Mouse (Mus musculus) heart, postnatal 10 days (tissue): ENCODE measurements around the gene Zfp444. TPM values are rescaled to one million over a fixed set of nuclear protein-coding genes. Genes with fewer than 3 reads are reported as not detected.
A peak's percentile ranks its signal among the peaks of the same experiment; 100 is the strongest.

Experiments
- DNase-seq, 2 experiments: peaks; one replicate each; pipeline ENCODE4 v3.0.0; 2021
- intact Hi-C: fragments of 180-260 bp; cut with DNase I; formaldehyde crosslinking; loops from one replicate; pipeline ENCODE4 v1.15.1; 2025
- total RNA-seq, 2 experiments: library from RNA; stranded (reverse); gene quantifications; 2 replicates each; pipeline ENCODE4 v1.2.3; 2021

The Zfp444 gene
- total RNA-seq = 10 to 100 TPM; 11.8 to 13.8 TPM

DNA sequence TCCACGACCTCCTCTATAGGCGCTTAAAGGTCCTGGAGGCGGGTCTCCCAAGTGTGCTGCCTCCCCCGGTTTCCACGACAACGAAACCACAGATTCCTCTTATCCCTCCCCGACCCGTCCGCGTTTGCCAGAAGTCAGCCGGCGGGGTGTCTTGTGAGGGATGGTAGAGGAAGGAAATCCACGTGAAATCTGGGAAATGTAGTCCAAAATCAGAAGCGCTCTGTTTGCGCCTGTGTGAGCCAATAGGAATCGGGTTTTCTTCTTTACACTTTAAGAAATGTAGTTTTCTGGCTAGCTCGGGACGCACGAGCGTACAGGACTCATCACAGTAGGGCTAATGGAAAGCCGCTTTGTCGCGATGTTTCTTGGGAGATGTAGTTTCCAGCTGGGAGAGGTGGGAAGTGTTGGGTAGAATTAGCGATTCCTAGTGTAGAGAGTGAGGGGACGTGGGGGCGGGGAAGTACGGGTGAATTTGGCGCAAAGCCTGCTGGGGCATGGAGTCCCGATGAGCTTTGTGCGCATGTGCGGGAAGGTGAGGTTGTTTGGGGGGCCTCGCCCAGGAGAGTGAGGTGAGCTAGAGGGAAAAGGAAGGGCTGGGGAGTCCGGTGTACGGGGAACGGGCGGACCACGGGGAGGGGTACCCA is at the start of gene Zfp444:
Gene Zfp444 (plus strand): TSS at position 221 of the 644 bp plus-strand sequence.
- intact Hi-C loops = loop anchor here (2.0 to 5.0 kb wide), 2 partner anchors 19 to 1090 kb away; partner anchors contain the start of gene Epn1

DNA sequence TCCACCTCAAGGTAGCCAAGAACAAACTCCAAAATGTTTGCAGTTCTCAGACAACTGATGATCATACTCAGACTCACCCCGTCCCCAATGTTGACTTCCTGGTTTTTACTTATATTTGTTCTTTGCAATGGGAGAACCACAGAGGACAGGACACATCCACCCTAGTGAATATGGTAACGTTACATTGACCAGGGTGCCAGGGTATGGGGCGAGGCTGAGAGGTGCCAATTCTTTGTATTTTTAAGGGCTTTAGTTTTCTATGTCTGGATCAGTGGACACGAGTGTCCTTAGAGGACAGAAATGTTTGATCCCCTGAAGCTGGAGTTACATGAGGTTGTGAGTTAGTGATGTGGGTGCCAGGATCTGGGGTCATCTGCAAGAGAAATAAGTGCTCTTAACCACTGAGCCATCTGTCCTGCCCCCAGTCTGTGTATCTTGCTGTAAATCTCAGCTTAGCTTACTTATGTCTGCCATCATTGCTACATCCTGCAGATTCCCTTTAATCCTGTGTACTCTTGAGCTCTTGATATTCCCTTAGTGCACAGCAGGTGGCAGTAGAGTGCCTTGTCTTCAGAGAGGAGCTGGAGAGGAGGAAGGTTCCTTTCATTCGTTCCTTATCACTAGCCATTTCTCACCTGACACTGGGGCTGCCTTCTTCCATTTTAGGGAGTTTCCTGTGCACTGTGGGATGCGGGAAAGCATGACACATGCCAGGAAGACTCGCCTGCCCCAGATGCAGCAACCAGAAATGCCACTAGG is 45.2 kb upstream of the Zfp444 start:
- intact Hi-C loops = loop anchor here (1.0 to 5.0 kb wide), 5 partner anchors 28 to 160 kb away; partner anchors contain the start of genes Zfp667 and Zfp787
- peak; percentile 85 to 91 for DNase-seq

More for the DNA sequence above, at the start of gene Zfp444:
- DNase-seq = peak; percentile 98 to 99

DNA sequence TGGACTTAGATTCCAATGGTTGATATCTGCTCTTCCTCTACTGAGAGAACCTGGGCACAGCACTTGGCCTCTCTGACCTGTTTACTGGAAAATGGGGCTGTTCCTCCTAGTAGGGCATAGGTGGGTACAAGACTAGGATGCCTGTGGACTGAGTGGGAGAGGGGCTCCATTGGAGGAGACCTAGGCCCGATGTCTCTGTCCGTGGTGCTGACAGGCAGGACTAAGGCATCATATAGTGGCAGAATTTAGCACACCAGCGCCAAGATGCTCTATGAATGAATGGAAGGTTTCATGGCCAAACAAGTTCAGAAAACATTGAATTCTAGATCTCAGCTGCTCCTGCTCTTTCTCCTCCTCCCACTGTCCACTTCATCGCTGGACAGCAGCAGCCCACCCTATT is 41.7 kb upstream of the Zfp444 start:
- intact Hi-C loops = no loop called here
- no peak for DNase-seq

DNA sequence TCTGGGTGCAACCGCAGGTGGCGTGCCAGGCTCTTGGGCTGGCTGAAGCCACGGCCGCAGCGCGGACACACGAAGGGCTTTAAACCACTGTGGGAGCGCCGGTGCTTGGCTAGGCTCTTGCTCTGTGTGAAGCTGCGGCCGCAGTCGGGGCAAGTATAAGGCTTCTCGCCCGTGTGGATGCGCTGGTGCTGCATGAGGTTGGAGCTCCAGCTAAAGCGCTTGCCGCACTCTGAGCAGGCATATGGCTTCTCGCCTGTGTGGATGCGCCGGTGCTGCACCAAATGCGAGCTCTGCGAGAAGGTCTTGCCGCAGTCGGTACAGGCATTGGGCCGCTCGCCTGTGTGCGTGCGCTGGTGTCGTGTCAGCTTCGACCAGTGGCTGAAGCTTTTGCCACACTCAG is 39.4 kb upstream of the Zfp444 start:
- no peak for DNase-seq
- intact Hi-C loops = no loop called here

DNA sequence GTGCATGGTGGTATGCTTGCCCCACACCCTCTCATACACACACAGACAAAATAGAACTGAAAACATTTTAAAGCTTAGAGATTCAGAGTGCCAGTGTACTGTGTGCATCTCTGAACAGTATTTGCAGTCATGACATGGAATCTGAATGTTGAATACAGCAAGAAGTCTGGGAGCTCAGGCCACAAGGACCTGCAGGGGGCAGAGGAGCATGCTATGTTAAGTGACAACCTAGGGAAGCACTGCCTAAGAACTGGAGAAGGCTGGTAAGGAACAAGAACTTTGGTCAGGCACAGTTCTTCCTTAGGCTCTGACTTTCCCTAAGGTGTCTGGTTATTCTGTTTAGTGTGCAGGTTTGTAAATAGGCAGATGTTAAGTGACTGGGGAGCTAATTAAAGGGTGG is 35.5 kb upstream of the Zfp444 start:
- intact Hi-C loops = no loop called here

DNA sequence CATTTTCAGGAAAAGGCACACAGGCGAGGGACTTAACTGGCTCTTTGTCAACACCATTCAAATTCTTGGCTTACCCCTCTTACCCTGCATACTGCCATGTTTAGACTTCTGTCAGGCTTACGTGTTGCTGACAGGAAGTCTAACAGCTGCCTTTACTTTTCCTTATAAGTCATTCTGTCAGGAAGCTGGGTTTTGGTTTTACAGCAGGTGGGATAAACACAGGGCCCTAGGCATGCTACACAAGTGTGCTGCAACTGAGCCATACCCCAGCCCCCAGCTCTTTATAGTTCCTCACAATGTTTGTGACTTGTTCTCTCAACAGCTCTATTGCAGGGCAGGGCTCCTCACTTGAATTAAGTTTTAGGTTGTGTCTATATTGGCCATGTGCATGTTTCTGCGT is 32.7 kb upstream of the Zfp444 start:
- intact Hi-C loops = no loop called here
- no peak for DNase-seq

More for the DNA sequence above, 35.5 kb upstream of the Zfp444 start:
- no peak for DNase-seq

- intact Hi-C loops = no loop called here
- peak in 1 of 2 experiments; percentile 29 for DNase-seq
Measured at GRCm38 (mm10) chr7:6143991-6144531, 28.0 kb upstream of the Zfp444 start.

GRCm38 (mm10) chr7:6145423-6146188 is 26.4 kb upstream of the Zfp444 start:
- intact Hi-C loops = loop anchor here (2.0 kb wide), 1 partner anchor 25 kb away; no protein-coding TSS in a partner anchor
- no peak for DNase-seq

- intact Hi-C loops = loop anchor here (2.0 kb wide), 1 partner anchor 24 kb away; no protein-coding TSS in a partner anchor
- peak in 1 of 2 experiments; percentile 46 for DNase-seq
Measured at GRCm38 (mm10) chr7:6146194-6146981, 25.6 kb upstream of the Zfp444 start.

GRCm38 (mm10) chr7:6146982-6147325 is 25.1 kb upstream of the Zfp444 start:
- intact Hi-C loops = loop anchor here (2.0 kb wide), 1 partner anchor 24 kb away; no protein-coding TSS in a partner anchor
- DNase-seq = peak; percentile 51 to 55

GRCm38 (mm10) chr7:6147688-6148087 is 24.3 kb upstream of the Zfp444 start:
- no peak for DNase-seq
- intact Hi-C loops = loop anchor here (2.0 kb wide), 1 partner anchor 23 kb away; no protein-coding TSS in a partner anchor

DNA sequence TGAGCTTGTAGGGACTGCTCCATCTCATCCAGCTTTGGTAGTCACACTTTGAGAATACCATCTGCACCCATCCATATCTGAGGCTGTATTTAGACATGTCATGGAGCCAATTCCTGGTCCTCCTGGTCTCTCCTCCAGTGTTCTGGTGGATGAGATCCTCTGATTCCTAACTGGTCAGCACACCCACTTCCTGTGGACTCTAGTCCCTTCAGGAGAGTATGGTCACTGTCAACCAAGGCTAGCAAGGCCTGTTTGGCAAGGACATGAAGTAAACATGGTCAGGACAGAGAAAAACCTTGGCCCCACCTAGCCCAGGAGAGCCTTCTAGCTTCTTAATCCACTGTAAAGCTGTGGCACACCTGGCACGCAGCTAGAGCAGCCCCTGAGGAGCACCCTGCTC is 20.8 kb upstream of the Zfp444 start:
- intact Hi-C loops = no loop called here
- no peak for DNase-seq

- intact Hi-C loops = no loop called here
- DNase-seq = peak in 1 of 2 experiments; percentile 37
Measured at GRCm38 (mm10) chr7:6152036-6152435, 20.0 kb upstream of the Zfp444 start.

- intact Hi-C loops = no loop called here
- no peak for DNase-seq
Measured at GRCm38 (mm10) chr7:6153131-6153530, 18.9 kb upstream of the Zfp444 start.

DNA sequence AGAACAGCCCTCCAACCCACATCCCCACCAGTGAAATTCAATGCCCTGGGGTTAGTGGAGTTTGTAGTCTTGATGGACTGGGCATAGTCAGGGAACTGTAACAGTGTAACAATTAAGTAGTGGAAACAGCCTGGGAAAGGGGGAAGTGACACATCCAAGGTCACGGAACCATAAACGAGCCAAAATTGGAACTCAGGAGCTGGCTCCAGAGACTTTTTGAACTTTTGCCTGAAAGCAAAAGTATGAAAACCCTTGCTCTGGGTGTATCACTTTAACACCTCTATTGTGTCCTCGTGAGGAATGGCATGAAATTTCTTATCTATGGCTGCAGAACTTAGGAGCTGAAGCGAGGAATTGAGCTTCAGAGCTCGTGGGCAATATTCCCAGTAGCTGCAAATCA is 17.9 kb upstream of the Zfp444 start:
- intact Hi-C loops = loop anchor here (2.0 kb wide), 1 partner anchor 27 kb away; no protein-coding TSS in a partner anchor

GRCm38 (mm10) chr7:6155031-6155872 is 16.8 kb upstream of the Zfp444 start:
- intact Hi-C loops = loop anchor here (2.0 kb wide), 1 partner anchor 28 kb away; no protein-coding TSS in a partner anchor

More for the DNA sequence above, 17.9 kb upstream of the Zfp444 start:
- DNase-seq = no peak

DNA sequence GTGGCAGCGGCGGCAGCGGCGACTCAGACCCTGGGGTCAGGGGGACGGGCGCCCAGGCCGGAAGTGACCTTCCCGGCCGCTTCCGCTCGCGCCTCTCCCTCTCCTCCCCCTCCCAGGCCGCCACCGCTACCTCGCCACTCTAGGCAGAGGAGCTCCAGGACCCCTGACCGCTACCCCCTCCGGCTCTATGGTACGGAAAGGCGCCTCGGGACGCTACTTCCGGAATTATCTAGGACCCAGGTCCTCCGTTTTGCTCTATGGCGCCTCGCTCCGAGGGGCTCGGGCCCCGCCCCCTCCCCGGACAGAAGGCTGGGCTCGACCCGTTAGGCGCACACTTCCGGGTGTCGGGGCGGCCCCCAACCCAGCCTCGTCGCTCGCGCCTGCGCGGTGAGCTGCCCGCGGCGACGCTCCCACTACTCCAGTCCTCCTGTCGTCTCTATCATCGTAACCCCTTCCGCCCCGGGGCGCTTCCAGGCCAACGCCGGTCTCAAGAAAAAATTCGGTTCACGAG is 16.1 kb upstream of the Zfp444 start, which contains the start of gene Zfp787:
Gene Zfp787 (minus strand): TSS at position 97 of the 511 bp plus-strand sequence.
- peak; percentile 97 to 98 for DNase-seq
- intact Hi-C loops = loop anchor here (2.0 kb wide), 1 partner anchor 29 kb away; no protein-coding TSS in a partner anchor

More at GRCm38 (mm10) chr7:6155031-6155872, 16.8 kb upstream of the Zfp444 start:
- peak; percentile 89 to 91 for DNase-seq

- intact Hi-C loops = loop anchor here (1.0 kb wide), 1 partner anchor 12 kb away; no protein-coding TSS in a partner anchor
- DNase-seq = no peak
Measured at GRCm38 (mm10) chr7:6156901-6157472, 15.0 kb upstream of the Zfp444 start.
